Mouse (Mus musculus) erythroblast, embryonic 14.5 days (primary cell): ENCODE results near the gene Gm36028.

Source experiments
- GATA1 ChIP-seq: IDR thresholded peaks from 2 replicates; pipeline ENCODE4 v1.6.1; 2012; ENCODE audit warnings: low read length, inconsistent platforms, mixed read lengths
- TAL1 ChIP-seq: IDR thresholded peaks from 3 replicates; pipeline ENCODE4 v1.6.1; 2012; ENCODE audit warnings: low read length, inconsistent platforms, mixed read lengths

- TF ChIP-seq GATA1 = no peak
- no peak for TF ChIP-seq TAL1
Measured at GRCm38 (mm10) chr16:37865841-37866240, 4.9 kb upstream of the Gm36028 start.
